Mouse (Mus musculus) urinary bladder, postnatal 10 days (tissue): ENCODE results near the gene Eif2b1.
"Not testable (repeated sequence)": the region's sequence is repeated elsewhere in the genome, so short reads cannot be mapped to it uniquely, and the experiment has no call there.

Source experiments
- DNase-seq: peaks from one replicate; pipeline ENCODE4 v3.0.0; 2022; ENCODE audit warnings: low spot score

Gene Eif2b1

GRCm38 (mm10) chr5:124550737-124551136, 28.2 kb downstream of the Eif2b1 start:
- DNase-seq: not testable (repeated sequence)

DNA sequence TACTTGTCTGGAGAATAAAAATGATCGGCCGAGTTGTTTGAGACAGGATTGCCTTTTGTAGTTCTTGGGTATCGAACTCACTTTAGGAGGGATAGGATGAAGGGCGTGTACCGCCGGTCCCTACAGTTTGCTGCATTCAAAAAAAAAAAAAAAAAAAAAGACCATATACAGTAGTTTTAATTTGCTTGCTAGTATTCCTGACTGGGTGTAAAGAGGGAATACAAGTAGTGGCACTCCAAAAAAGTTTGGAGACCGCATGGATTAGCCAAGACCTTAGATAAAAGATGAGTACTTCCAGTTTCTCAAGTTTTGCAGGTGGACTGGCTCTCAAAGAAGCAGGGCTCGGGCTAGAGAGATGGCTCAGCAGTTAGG, 37.3 kb downstream of the Eif2b1 start:
- no peak for DNase-seq

GRCm38 (mm10) chr5:124540905-124541601, 37.9 kb downstream of the Eif2b1 start:
- DNase-seq: peak; percentile 48

DNA sequence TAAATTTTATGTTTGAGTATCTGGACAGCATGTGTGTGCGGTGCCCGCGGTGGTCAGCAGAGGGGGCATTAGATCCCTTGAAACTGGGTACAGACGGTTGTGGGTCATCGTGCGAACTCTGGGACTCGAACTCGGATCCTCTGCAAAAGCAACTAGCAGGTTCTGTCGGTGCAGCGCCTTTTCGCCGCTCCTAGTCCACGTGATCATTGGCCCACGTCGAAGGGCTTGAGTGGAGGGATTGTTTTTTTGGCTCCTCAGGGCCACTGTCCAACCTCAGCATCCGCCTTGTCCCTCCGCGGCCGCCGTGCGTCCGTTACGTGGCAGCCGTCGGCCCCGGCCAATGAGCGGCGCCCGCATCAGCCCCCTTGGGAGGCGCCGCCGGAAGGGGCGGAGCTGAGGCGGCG, 38.5 kb downstream of the Eif2b1 start, which contains the start of gene Tmed2:
TSS of gene Tmed2 (plus strand) at position 313 of the 404 bp plus-strand sequence.
- peak; percentile 72 for DNase-seq

- DNase-seq: no peak
Observed at GRCm38 (mm10) chr5:124539905-124540304, 39.0 kb downstream of the Eif2b1 start.

- DNase-seq: no peak
Observed at GRCm38 (mm10) chr5:124538813-124539792, 39.8 kb downstream of the Eif2b1 start.

GRCm38 (mm10) chr5:124536776-124537175, 42.2 kb downstream of the Eif2b1 start:
- DNase-seq: no peak

GRCm38 (mm10) chr5:124535016-124535415, 43.9 kb downstream of the Eif2b1 start:
- no peak for DNase-seq

DNA sequence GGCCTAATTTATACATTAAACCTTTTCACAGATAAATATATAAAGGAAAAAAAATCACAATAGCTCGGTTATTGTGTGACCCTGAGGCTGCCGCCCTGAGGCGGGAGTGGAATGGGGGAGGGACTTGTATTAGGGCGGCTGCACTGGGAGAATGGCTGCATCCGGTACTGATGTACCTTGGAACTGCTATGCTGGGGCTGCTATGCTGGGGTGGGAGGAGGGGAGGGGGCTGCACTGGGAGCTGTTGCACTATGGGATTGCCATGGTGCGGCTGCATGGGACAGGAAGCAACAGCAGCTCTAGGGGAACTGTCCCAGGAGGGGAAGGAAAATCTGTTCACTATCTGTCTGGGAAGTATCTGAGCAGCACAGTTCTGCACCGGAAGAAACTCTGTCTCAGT, 46.5 kb downstream of the Eif2b1 start:
- no peak for DNase-seq

DNA sequence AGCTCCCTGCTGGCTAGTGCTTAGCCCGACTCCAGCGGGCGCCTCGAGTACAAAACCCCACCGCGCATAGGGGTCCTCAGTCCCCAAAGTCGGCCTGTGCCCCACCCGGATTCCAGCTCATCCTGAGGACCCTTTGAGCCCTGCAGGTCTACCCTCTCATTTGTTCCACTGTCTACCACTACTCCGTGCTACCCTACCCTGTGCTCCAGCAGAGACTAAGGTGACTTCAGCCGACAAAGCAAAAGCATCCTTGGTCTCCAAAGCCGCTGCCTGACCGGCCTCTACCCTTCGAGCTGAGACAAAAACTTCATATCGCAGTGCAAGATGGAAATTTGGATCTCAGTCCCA, 47.4 kb downstream of the Eif2b1 start:
- no peak for DNase-seq

GRCm38 (mm10) chr5:124530655-124531582, 48.0 kb downstream of the Eif2b1 start, which contains the start of gene Rilpl1:
Gene Rilpl1 (minus strand): TSS chr5:124531391.
- no peak for DNase-seq

GRCm38 (mm10) chr5:124529697-124530096, 49.2 kb downstream of the Eif2b1 start:
- DNase-seq: no peak

DNA sequence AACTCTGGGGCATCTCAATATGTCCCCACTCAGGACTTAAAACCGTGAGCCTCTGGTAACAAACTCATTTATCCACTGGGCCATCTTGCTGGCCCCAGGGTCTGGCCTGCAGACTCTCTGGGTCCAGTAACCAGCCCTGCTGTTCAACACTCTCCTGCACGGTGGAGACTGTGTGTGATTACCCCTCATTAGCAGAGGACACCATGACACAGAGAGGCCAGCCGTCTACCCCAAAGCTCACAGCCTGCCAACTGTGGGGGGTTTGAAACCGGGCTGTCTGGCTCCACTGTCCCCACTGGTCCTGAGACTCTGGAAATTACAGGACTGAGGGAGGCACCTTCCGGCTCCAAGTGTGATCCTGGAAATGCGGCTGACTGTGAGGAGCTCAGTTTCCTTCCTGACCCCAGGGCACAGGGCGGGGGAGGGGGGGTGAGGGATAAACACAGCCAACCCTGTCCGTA, 49.7 kb downstream of the Eif2b1 start:
- no peak for DNase-seq

GRCm38 (mm10) chr5:124528791-124529190, 50.1 kb downstream of the Eif2b1 start:
- no peak for DNase-seq

DNA sequence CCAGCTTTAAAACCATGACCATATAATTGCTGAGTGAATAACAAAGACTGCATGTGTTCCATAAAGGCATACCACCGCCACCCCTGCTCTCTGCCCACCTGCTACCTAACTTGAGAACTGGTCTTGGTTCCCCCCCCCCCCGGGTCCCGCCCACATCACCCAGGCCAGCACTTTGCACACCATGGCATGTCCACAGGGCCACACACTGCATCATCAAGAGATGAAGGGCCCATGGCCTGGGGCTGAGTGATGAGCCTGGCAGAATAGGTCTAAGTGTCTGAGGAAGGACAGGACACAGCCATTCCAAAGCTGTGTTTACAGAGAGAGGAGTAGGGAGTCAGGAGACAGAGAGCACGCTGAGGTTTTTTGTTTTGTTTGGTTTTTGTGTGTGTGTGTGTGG, 50.6 kb downstream of the Eif2b1 start:
- DNase-seq: no peak

GRCm38 (mm10) chr5:124524943-124525342, 54.0 kb downstream of the Eif2b1 start:
- no peak for DNase-seq

DNA sequence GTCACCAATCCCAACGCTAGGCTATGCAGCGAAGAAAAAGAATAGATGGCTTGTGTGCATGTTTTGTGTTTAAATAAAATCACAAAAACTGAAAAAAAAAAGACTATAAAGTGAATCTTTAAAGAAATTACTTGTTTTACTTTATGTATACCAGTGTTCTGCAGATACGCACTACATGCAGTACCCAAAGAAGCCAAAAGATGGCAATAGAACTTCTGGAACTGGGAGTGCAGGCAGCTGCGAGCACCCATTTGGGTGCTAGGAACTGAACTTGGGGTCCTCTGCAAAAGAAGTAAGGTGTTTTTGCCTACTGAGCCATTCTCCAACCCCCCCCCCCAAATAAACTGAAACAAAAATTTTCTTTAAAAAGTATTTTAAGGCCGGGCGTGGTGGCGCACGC, 55.9 kb downstream of the Eif2b1 start:
- no peak for DNase-seq

DNA sequence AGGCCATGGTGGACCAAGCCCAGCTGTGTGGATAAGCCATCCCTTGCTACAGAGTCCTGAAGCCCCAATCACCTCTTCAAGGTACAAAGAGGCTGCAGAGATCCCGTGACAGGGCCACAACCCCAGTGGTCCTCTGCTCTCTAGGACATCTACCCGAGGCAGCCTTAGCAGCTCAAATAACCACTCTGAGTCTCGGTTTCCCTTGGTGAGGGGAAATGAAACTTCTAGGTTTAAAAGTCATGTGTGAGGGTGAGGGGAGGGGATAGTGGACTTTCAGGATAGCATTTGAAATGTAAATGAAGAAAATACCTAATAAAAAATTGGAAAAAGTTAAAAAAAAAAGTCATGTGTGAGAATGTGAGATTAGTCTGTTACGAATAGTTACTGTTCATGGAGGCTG, 57.3 kb downstream of the Eif2b1 start:
- DNase-seq: no peak
